ENCODE assay signal across 8 mouse cellular contexts in genomic region chr14:49829192-49830171, GRCm38 (mm10). TPM values are rescaled to one million over a fixed set of nuclear protein-coding genes. Genes with fewer than 3 reads are reported as not detected.
DNase-seq lines count a peak whose midpoint lies in the region; ATAC-seq and TF ChIP-seq lines count a peak whose summit lies in the region.

No protein-coding gene starts in this region.

- no peaks in the 10 kb centered on the region for H3K36me3 ChIP-seq in hindbrain, embryonic 16.5 days (ENCODE audit: control insufficient read depth, insufficient read depth, low read length)
- H3K36me3 ChIP-seq in thymus, adult 2 months (ENCODE audit: control insufficient read depth, insufficient read depth, low read length): no peaks in the 10 kb centered on the region

- H3K9me3 ChIP-seq in hindbrain, embryonic 16.5 days (ENCODE audit: control insufficient read depth, low read length): no peaks in the 10 kb centered on the region

- peak; percentile 67; the same call in 1 of the 2 replicates for ATAC-seq in hindbrain, embryonic 16.5 days

- no peaks in the 10 kb centered on the region for H3K27me3 ChIP-seq in hindbrain, embryonic 16.5 days (replicated peaks; ENCODE audit: control insufficient read depth, insufficient read depth, low read length)
- no peaks in the 10 kb centered on the region for H3K27me3 ChIP-seq in thymus, adult 2 months (ENCODE audit: control insufficient read depth, insufficient read depth, low read length)

- 12% methylated on average over 17 of the region's 17 CpGs for WGBS in hindbrain, embryonic 16.5 days
- WGBS in thymus, adult 2 months: 25% methylated on average over 17 of the region's 17 CpGs

- H3K27ac ChIP-seq in hindbrain, embryonic 16.5 days (ENCODE audit: low read depth, low read length): no peak overlapping the region
- H3K27ac ChIP-seq in thymus, adult 2 months (ENCODE audit: control insufficient read depth, insufficient read depth, low read length): no peak overlapping the region

- peak overlapping the region; percentile 45 for H3K4me2 ChIP-seq in hindbrain, embryonic 16.5 days (ENCODE audit: low read length)

- TF ChIP-seq POLR2A in thymus, adult 2 months (IDR thresholded peaks at IDR 0.05; ENCODE audit: control insufficient read depth, extremely low read depth, insufficient read depth, low read length, poor library complexity): no peak

- H3K9ac ChIP-seq in hindbrain, embryonic 16.5 days (ENCODE audit: low read depth, low read length): 0 out of 2 replicates have a peak overlapping the region, but pooled peaks have one; percentile 5

- H3K4me1 ChIP-seq in hindbrain, embryonic 16.5 days (ENCODE audit: control insufficient read depth, insufficient read depth, low read depth, low read length): no peaks in the 10 kb centered on the region
- no peaks in the 10 kb centered on the region for H3K4me1 ChIP-seq in thymus, adult 2 months (replicated peaks; ENCODE audit: control insufficient read depth, insufficient read depth, low read length)

- H3K4me3 ChIP-seq in hindbrain, embryonic 16.5 days (ENCODE audit: low read length): peak overlapping the region; percentile 24
- no peak overlapping the region for H3K4me3 ChIP-seq in thymus, adult 2 months (ENCODE audit: control insufficient read depth, insufficient read depth, low read length)

- DNase-seq in cerebellum, postnatal 14 days: peak; percentile 13 to 17
- DNase-seq in cerebellum, adult 9-10 months: no peak
- peak; percentile 74 for DNase-seq in embryo, embryonic 10.5 days (ENCODE audit: low spot score)
- peak; percentile 16 for DNase-seq in lung, postnatal 25 days (ENCODE audit: low spot score)
- no peak for DNase-seq in thymus, adult 2 months
- no peak for DNase-seq in spleen, postnatal 36 days (ENCODE audit: low spot score in 2 of 2)
- no peak for DNase-seq in layer of hippocampus, adult 8-10 months (ENCODE audit: low spot score in 2 of 2)

- no peak for TF ChIP-seq CTCF in thymus, adult 2 months (IDR thresholded peaks at IDR 0.05; ENCODE audit: borderline replicate concordance, control insufficient read depth, extremely low read depth, insufficient read depth, low read length, poor library complexity)

RNA-seq across cellular contexts. Expression of gene Armh4, which starts 46.3 kb away (rescaled TPM):
- 26.4 and 26.7 TPM in 2 replicates for polyA plus RNA-seq in hindbrain, embryonic 16.5 days (2015; fragmentation: Nextera tagmentation; extraction: Ambion mirVana)
- 0.09 and 0.42 TPM in 2 replicates for polyA plus RNA-seq in thymus, adult 2 months (2012; rRNA removed)
- total RNA-seq in layer of hippocampus, adult 8-10 months (2022): 10 to 100 TPM; 27.6 to 33.0 (median 30.0) TPM

Comparison
In these comparisons a context has a peak if more than half of its experiments do, and no peak if none do; other contexts are left out.
1. DNase-seq: peak in cerebellum, postnatal 14 days (2 of 2), embryo, embryonic 10.5 days (single experiment) and lung, postnatal 25 days (single experiment); none in cerebellum, adult 9-10 months (single experiment), thymus, adult 2 months (single experiment), spleen, postnatal 36 days (0 of 2) and layer of hippocampus, adult 8-10 months (0 of 2).
2. RNA of gene Armh4, which starts 46.3 kb away (polyA plus RNA-seq): 26.4 to 26.7 TPM in hindbrain, embryonic 16.5 days; 0.09 to 0.42 TPM in thymus, adult 2 months; every median in the first group is over 10 times any median in the second.